Mouse (Mus musculus) thymus, adult 2 months (tissue): ENCODE measurements around the gene Gm11492. TPM values are rescaled to one million over a fixed set of nuclear protein-coding genes. Genes with fewer than 3 reads are reported as not detected.

Source experiments
- DNase-seq: peaks from one replicate; pipeline ENCODE4 v3.0.0; 2021
- H3K27ac ChIP-seq: fragments of 200-500 bp; 2 replicates; pipeline ENCODE4 v1.5.1; 2012; ENCODE audit warnings: low read length, control low read depth; ENCODE audit not compliant: control insufficient read depth, insufficient read depth
- H3K27me3 ChIP-seq: fragments of 200-500 bp; 2 replicates; pipeline ENCODE4 v1.6.1; 2012; ENCODE audit warnings: mild to moderate bottlenecking, low read length, moderate library complexity, mixed read lengths; ENCODE audit not compliant: control insufficient read depth, insufficient read depth
- H3K36me3 ChIP-seq: fragments of 200-500 bp; 2 replicates; pipeline ENCODE4 v1.6.1; 2012; ENCODE audit warnings: mild to moderate bottlenecking, low read length, moderate library complexity; ENCODE audit not compliant: control insufficient read depth, insufficient read depth
- H3K4me1 ChIP-seq: fragments of 200-500 bp; replicated peaks from 2 replicates; pipeline ENCODE4 v1.6.1; 2012; ENCODE audit warnings: low read length; ENCODE audit not compliant: control insufficient read depth, insufficient read depth
- H3K4me3 ChIP-seq: fragments of 200-500 bp; 2 replicates; pipeline ENCODE4 v1.5.1; 2012; ENCODE audit warnings: mild to moderate bottlenecking, low read length, control low read depth, moderate library complexity; ENCODE audit not compliant: control insufficient read depth, insufficient read depth
- CTCF ChIP-seq: fragments of 200-500 bp; IDR thresholded peaks from 2 replicates; pipeline ENCODE4 v1.5.1; 2012; ENCODE audit warnings: mild to moderate bottlenecking, control low read depth, low read length, moderate library complexity, borderline replicate concordance; ENCODE audit not compliant: control insufficient read depth, poor library complexity, insufficient read depth; ENCODE audit errors: extremely low read depth
- POLR2A ChIP-seq: fragments of 200-500 bp; IDR thresholded peaks from 2 replicates; pipeline ENCODE4 v1.6.1; 2012; ENCODE audit warnings: mild to moderate bottlenecking, low read length, control low read depth, moderate library complexity; ENCODE audit not compliant: control insufficient read depth, poor library complexity, insufficient read depth; ENCODE audit errors: extremely low read depth
- WGBS: fragments of 180-500 bp; shearing (Covaris S2); methylation state at CpG from one replicate; pipeline ENCODE4 v1.1.7; 2018; 5-methylcytosine and 5-hydroxymethylcytosine counted together
- polyA plus RNA-seq: library from polyadenylated mRNA; depleted of rRNA; stranded (reverse); fragments of >200 nt; gene quantifications from 2 replicates; pipeline ENCODE4 v1.2.3, GENCODE M21; 2012

Gm11492 gene
- polyA plus RNA-seq, 1 experiment, result not detected

DNA sequence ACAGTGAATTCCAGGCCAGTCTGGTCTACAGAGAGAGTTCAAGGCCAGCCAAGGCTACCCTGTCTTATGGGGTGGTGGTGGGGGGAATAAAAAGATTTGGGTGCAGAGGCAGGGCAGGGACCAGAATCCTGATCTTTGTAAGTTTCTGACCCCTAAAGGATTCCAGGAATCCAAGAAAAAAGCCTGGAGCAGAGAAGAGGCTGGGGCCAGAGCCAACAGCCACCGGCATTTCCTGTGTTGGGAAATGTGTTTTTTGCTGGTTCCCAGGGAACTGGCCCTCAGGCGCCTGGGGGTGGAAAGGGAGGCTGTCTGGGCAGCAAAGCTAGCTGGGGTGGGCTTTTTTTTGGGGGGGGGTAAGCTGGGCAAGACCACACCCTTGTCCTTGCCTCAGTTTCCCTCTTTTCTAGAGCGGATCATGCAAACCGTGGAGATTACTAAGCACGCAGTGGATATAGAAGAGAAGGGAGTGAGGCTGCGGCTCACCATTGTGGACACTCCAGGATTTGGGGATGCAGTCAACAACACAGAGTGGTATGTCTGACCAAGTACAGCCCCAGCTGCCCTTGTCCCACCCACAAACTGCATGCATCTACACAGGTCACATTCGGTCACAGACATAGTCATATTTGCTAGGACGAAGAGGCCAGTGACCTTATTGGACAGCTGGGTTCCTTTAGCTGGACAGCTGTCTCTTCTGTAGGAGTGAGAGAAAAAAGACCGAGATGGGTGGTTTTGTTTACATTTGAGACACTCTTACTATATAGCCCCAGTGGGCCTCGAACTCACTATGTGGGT, 18.5 kb downstream of the Gm11492 start:
- no peak overlapping the region for H3K27ac ChIP-seq
- no peaks in the 10 kb centered on the region for H3K4me1 ChIP-seq
- DNase-seq, result no peak
- no peaks in the 10 kb centered on the region for H3K27me3 ChIP-seq
- WGBS, result 94% methylated on average over 10 of the region's 10 CpGs
- TF ChIP-seq POLR2A, result no peak
- no peak for TF ChIP-seq CTCF
- H3K4me3 ChIP-seq, result no peak overlapping the region
- H3K36me3 ChIP-seq, result no peaks in the 10 kb centered on the region

DNA sequence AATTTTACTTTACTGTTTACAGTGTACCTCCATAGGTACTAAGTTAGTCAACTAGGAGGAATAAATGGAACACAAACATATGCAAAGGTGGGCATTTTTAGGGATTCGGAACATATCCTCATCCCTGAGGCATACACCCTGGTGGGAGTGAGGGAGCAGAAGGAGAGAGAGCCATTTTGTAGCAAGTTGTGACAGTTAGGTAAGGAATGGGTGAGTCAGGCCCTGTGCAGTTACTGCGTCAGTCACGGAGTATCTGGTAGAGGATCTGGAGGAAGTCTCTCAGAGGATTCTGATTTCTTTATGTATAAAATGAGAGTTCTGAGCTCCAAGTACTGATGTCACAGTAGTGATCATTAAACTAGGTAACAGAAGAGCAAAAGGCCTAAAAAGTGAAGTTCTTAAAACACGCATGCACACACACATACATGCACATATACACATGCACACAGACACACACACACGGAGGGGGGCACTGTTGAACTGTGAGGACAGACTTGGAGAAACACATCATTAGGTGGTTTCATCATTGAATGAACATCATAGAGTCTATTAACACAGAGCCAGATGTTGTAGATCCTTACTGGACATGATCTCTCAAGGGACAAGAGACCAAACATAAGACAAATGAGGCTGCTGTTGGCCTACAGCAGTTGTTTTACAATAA, 20.9 kb downstream of the Gm11492 start:
- no peak overlapping the region for H3K27ac ChIP-seq

DNA sequence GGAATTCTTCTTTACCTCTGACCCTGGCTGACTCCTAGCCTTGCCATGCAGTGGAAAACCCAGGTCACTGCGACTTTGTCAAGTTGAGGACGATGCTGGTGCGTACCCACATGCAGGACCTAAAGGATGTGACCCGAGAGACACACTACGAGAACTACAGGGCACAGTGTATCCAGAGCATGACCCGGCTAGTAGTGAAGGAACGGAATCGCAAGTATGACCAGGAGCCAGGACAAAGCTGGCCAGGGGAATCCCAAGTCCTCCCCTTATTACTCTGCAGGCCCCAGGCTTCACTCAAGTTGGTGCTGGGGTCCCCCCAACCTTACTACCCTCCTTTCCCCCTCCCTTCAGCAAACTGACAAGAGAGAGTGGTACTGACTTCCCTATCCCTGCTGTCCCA, 23.2 kb downstream of the Gm11492 start:
- Histone ChIP-seq H3K27ac (no peak overlapping the region), H3K27me3 (no peaks in the 10 kb centered on the region), H3K4me3 (no peak overlapping the region), H3K36me3 (no peaks in the 10 kb centered on the region), H3K4me1 (peaks cover 9% of the 10 kb centered on the region)
- 98% methylated on average over 8 of the region's 8 CpGs for WGBS
- DNase-seq, result no peak
- TF ChIP-seq POLR2A (no peak), CTCF (no peak)

More for the DNA sequence above, 20.9 kb downstream of the Gm11492 start:
- Histone ChIP-seq H3K4me3 (no peak overlapping the region), H3K36me3 (no peaks in the 10 kb centered on the region), H3K27me3 (no peaks in the 10 kb centered on the region), H3K4me1 (no peaks in the 10 kb centered on the region; the same call in 1 of the 2 replicates)
- DNase-seq, result no peak
- TF ChIP-seq CTCF (no peak), POLR2A (no peak)
- 94% methylated on average over 5 of the region's 5 CpGs for WGBS

DNA sequence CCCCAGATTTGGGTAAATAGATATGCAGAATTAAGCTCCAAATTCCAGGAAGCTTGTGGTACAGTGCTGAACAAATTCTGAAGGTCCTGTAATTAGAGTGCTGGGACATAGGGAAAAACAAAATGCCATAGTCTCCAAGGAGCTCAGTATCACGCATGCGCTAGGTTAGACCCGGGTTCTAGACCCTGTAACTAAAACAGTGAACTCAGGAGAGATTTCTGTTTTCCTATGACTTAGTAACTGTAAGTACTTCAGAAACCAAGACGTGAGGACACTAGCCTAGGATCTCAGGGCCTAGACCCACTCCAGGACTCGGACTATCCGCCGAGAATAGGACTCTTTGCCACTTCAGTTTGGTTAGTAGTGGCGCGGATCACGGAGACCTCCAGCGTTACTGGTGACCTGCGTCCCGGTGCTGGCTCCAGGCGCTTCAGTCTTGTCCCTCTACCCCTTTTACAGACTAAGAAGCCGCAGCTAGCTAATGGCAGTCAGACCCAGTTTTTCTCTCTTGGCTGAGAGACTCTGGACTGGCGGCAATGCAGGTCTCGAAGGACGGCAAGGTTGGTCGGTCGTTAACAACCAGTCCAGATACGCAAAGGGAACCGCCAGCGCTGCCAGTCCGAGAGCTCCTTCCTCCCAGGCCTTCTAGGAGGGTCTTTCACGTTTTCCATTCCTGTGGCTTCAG, 24.5 kb downstream of the Gm11492 start:
- Histone ChIP-seq H3K27me3 (no peaks in the 10 kb centered on the region), H3K4me1 (peaks cover 18% of the 10 kb centered on the region), H3K4me3 (peak overlapping the region; percentile 58), H3K27ac (peak overlapping the region; percentile 61), H3K36me3 (no peaks in the 10 kb centered on the region)
- whole genome bisulfite sequencing, result 3% methylated on average over 25 of the region's 25 CpGs
- peak; percentile 36 for DNase-seq
- TF ChIP-seq CTCF, result no peak
- TF ChIP-seq POLR2A, result no peak

DNA sequence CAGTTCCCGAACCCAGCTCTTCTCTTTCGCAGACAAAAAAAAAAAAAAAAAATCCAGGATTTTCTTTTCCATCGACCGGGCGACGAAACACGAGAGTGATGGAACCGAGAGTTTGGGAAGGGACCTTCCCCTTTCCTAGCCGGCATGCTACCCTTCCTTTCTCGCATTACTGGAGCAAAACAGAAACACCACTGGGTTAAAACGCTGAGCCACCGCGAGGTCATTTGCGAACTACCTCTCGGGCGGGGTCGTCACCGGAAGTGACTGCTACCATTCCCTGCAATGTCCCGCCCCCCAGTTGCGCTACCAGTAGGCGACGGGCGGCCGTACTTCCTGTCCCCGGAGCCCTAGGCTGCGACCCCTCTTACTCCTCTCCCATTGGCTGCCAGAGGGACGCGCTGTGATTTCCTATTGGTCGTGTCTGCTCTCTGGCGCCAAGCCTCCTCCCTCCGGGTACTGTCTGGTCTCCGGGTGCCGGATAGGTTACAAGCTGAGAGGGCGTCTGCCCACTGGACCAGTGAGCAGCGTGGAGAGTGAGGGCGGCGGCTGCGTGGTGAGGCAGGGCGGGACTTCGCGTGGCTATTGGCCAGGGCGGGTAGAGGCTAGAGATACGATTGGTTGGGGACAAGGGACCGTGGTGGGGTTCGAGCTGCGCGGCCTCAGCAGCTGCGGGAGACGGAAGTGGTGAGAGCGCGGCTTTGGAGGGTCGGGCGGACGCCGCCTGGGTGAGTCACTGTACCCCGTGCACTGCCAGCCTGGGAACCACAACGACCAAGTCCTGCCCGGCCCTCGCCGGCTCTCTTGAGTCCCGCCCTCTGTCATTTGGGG, 25.3 kb downstream of the Gm11492 start, which contains the start of gene Mtmr4:
Mtmr4 (plus strand) TSS at position 637 of the 828 bp plus-strand sequence.
- no peaks in the 10 kb centered on the region for H3K36me3 ChIP-seq
- peak; percentile 98 for DNase-seq
- TF ChIP-seq CTCF, result 0 out of 2 replicates have a peak, but pooled peaks have one; percentile 49
- peak; percentile 74 for TF ChIP-seq POLR2A
- peak within 1 kb of the TSS; percentile 63 for H3K4me3 ChIP-seq
- peak within 1 kb of the TSS; percentile 61 for H3K27ac ChIP-seq
- H3K4me1 ChIP-seq, result peaks cover 25% of the 10 kb centered on the region
- H3K27me3 ChIP-seq, result no peaks in the 10 kb centered on the region
- under 1% methylated on average over 61 of the region's 61 CpGs for WGBS

DNA sequence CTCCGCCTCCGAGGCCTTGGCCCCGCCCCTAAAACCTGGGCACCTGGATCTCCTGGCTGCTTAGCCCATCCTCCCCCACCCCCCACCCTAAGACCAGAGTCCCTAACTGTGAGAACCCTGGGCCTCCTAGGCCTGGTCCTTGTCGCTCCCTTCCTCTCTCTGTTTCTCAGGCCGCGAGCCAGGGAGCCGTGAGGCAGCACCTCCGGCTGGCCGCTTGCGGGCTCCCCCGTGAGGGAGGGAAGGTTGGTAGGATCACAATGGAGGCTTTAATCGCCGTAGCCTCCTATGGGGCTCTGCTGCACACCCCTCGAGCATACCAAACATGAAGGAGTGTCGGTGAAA, 25.9 kb downstream of the Gm11492 start:
- Histone ChIP-seq H3K36me3 (peaks cover 3% of the 10 kb centered on the region; the same call in 1 of the 2 replicates), H3K27me3 (no peaks in the 10 kb centered on the region), H3K27ac (peak overlapping the region; percentile 52), H3K4me3 (peak overlapping the region; percentile 63), H3K4me1 (peaks cover 25% of the 10 kb centered on the region)
- under 1% methylated on average over 15 of the region's 15 CpGs for WGBS
- TF ChIP-seq CTCF (no peak), POLR2A (no peak)
- DNase-seq, result no peak
